Mouse (Mus musculus) frontal cortex, postnatal 36 days (tissue): ENCODE results near the gene Pawr.

ENCODE experiments used
- DNase-seq, 2 experiments: peaks; one replicate each; pipeline ENCODE4 v3.0.0; 2022; ENCODE audit warnings: low spot score in 2 of 2

The Pawr gene

GRCm38 (mm10) chr10:108355392-108355775, 23.5 kb downstream of the Pawr start:
- no peak for DNase-seq

- DNase-seq: no peak
These were observed 24.8 kb downstream of the Pawr start for GRCm38 (mm10) chr10:108356601-108357187.

- no peak for DNase-seq
These were observed 28.1 kb downstream of the Pawr start for GRCm38 (mm10) chr10:108359974-108360373.

- DNase-seq: no peak
These were observed 28.9 kb downstream of the Pawr start for GRCm38 (mm10) chr10:108360801-108361200.

- DNase-seq: no peak
These were observed 29.7 kb downstream of the Pawr start for GRCm38 (mm10) chr10:108361419-108362155.

- DNase-seq: no peak
These were observed 32.0 kb downstream of the Pawr start for GRCm38 (mm10) chr10:108363932-108364331.

- no peak for DNase-seq
These were observed 33.2 kb downstream of the Pawr start for GRCm38 (mm10) chr10:108364946-108365719.

GRCm38 (mm10) chr10:108366251-108366650, 34.3 kb downstream of the Pawr start:
- DNase-seq: no peak

- no peak for DNase-seq
These were observed 36.4 kb downstream of the Pawr start for GRCm38 (mm10) chr10:108368358-108368757.

- DNase-seq: no peak
These were observed 40.3 kb downstream of the Pawr start for GRCm38 (mm10) chr10:108372258-108372657.

- no peak for DNase-seq
These were observed 40.9 kb downstream of the Pawr start for GRCm38 (mm10) chr10:108372858-108373257.

- DNase-seq: no peak
These were observed 43.9 kb downstream of the Pawr start for GRCm38 (mm10) chr10:108375796-108376195.

- no peak for DNase-seq
These were observed 44.4 kb downstream of the Pawr start for GRCm38 (mm10) chr10:108376366-108376765.

- no peak for DNase-seq
These were observed 45.4 kb downstream of the Pawr start for GRCm38 (mm10) chr10:108377369-108377768.

GRCm38 (mm10) chr10:108378062-108378461, 46.1 kb downstream of the Pawr start:
- DNase-seq: no peak

- DNase-seq: no peak
These were observed 46.6 kb downstream of the Pawr start for GRCm38 (mm10) chr10:108378479-108378878.

- no peak for DNase-seq
These were observed 48.8 kb downstream of the Pawr start for GRCm38 (mm10) chr10:108380715-108381114.

GRCm38 (mm10) chr10:108384153-108384769, 52.3 kb downstream of the Pawr start:
- DNase-seq: no peak

- DNase-seq: no peak
These were observed 53.6 kb downstream of the Pawr start for GRCm38 (mm10) chr10:108385480-108385955.

GRCm38 (mm10) chr10:108388410-108388915, 56.5 kb downstream of the Pawr start:
- no peak for DNase-seq

GRCm38 (mm10) chr10:108389178-108389926, 57.4 kb downstream of the Pawr start:
- no peak for DNase-seq
